Mouse (Mus musculus) bone marrow, adult 2 months (tissue): Measurements from ENCODE around the gene Kdelr1.

Source experiments
- CTCF ChIP-seq: fragments of 200-500 bp; IDR thresholded peaks from 2 replicates; pipeline ENCODE4 v1.5.1; 2011; ENCODE audit warnings: low read length, control low read depth; ENCODE audit not compliant: control insufficient read depth, insufficient read depth
- POLR2A ChIP-seq: fragments of 200-500 bp; IDR thresholded peaks from 2 replicates; pipeline ENCODE4 v1.6.1; 2011; ENCODE audit warnings: low read depth, mild to moderate bottlenecking, control low read depth, low read length, borderline replicate concordance; ENCODE audit not compliant: control insufficient read depth

DNA sequence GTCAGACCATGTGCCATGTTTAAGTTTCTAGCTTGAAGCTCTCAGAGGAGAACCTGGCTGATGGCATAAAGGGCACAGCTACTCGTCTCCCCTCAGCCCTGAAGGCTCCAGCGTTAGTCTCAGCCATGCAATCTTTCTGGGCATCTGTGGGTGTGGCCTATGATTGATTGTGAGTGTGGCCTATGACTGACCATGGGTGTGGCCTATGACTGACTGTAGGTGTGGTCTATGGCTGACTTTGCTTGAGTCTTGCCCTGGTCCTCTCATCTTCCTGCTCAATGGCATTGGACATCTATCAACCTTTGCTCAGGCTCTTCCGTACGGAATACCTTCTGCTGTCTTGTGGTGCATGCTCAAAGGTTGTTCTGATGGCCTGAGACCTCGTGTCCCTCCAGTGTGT lies 29.0 kb downstream of the Kdelr1 start:
- TF ChIP-seq POLR2A = no peak
- TF ChIP-seq CTCF = no peak
